Mouse (Mus musculus) right cerebral cortex, postnatal 4 days (tissue): Measurements from ENCODE around the gene Abcb7.

Experiments used
- DNase-seq: peaks from one replicate; pipeline ENCODE4 v3.0.0-alpha.2; 2022

Abcb7 gene

DNA sequence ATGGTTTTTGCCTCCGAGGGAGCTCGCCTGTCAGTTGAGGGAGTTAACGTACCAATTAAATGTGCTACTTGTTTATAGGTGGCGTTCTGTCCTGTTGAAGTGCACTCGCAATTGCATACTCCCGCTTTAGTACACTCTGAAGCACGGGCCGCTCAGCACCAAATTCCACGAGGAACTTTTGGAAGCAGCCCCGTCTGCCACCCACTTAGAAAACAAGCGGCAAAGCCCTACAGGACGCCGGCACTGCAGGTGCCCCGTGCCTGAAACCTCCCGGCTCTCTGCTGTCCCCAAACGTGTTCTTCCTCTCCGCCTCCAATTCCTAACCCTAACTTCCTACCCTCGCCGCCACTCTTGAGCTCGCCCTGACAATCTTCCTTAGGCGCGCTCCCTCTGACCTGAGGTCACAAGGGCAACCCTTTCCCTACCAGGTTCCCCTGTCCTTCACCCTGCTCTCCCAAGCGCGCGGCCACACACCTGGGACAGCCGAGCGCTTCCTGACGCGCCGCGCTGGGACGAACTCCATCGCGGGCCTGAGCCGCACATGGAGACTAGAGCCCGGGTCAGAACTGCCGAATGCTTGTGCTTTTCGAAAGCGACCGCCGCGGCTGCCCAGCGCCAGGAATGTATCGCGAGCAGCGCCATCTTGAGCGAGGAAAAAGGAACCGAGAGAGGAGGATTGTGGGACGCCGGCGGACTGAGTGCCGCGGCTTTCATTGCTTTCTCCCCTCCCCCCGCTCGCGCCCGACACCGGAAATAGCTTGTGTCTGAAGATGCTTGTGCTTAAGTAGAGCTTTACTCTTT, at the start of gene Abcb7:
Abcb7 (minus strand) TSS at position 674 of the 801 bp plus-strand sequence.
- peak; percentile 87 for DNase-seq

DNA sequence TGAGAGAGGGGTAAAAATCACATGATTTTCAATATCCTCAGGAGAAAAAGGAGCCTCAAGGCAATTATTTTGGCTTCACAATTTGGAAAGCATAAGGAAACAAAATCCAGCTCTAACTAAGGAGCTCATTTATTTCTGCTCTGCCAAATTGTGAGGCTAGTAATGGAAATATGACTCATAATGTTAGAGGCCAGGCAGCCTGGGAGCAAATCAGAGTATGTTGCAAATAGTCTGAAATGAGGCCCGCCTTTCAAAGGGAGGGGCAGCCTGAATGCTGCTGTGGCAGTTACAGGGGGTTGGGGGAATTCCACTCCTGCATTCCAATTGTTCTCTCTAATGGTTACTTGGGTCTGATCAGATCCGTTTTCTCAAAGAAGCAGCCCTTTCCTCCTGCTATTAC, 48.1 kb upstream of the Abcb7 start:
- no peak for DNase-seq

DNA sequence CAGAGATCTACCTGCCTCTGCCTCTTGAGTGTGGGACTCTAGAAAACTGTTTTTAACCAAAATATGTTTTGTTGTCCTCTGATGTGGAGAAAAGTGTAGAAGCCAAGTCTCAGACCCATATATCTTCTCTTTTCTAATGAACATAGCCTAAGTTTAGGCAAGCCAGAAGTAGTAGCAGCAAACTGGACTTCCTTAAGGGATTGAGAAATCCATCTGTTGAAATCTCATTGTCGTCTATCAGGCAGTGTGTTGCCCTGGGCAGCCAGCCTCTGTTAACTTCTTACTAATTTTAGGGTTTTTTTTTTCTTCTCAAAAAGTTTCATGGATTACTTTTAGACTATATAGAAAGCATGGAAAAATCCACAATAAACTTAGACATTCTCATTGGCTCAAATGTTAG, 38.8 kb upstream of the Abcb7 start:
- DNase-seq: no peak

DNA sequence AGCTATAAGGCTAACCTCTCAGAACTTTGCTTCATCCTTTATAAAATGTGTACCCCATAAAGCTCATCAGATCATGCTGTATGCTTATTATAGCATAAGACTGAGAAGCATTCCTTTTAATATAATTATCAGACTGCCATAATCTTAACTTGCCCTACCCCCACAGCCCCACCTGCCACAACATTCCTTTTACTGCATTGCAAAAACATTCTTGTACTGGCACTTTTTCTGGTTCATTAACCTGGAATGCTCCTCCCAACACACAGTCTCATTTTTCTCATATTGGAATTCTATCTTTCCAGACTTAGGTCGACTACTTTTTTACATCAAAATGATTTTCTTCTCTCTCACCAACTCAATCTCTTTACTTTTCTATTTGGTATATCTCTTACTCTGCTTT, 19.8 kb upstream of the Abcb7 start:
- DNase-seq: no peak

DNA sequence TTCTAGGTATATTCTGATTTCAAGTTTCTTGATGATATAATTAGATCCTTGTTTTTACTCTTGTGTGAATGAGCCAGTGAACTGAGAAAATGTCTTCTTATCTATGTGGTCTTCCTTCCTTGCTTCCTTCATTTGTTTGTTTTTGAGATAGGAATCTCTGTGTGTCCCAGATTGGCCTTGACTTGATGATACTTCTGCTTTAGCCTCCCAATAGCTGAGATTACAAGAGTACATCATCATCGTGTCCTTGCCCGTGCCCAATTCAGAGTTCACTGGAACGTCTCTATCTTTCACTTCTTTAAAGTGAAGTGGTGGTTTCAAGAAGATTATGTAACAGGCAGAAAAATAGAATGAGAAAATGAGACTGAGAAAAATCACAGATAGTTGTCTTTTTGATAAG, 14.5 kb upstream of the Abcb7 start:
- DNase-seq: no peak

DNA sequence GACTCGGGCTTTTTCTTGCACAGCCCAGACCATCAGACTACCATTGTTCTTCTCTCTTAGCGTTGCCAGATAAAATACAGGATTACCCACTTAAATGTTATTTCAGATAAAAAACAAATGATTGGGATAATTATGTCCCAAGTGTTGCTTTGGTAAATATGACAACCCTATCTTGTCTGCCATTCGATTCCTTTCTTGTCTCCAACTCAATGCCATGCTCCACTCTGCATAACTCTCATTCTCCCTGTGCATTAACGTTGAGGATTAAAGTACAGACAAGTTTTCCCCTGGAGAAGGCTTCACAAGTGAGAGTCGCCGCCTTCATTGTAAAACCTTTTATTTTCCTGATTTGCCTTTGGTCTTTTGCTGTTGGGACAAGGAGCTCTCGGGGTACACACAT, 339 bp upstream of the Abcb7 start:
- no peak for DNase-seq

DNA sequence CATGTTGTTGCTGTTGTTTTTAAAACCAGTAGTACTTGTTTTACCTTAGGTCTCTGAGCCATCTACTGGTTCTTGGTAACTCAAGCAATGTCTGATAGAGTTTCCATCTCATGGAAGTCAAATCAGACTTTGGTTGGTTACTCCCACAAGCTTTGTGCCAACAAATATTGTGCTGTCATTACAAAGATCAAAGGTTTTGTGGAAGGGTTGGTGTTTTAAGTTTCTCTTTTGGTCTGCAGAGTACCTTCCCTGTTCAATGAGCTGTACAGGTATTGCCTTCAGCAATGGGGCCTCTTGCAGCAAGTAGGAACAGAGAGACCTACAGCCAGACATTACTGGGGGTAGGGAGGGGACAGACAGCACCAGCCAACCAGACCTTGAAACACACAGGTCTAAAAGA, 5.5 kb downstream of the Abcb7 start:
- no peak for DNase-seq

DNA sequence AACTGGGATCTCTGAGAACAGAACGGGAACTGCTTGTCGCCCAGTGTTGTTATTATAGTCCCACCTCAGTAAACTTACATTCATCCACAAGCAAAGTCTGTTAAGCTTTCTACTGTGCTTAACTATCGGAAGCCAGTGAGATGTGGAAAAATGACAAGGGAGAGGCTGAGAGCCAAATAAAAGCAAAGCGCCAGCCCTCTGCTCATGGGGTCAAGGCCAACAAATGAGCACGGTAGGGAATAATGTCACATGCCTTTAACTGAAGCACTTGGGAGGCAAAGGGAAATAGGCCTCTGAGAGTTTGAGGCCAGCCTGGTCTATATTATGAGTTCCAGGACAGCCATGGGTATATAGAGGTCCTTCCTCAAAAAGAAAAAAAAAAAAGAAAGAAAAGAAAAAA, 11.2 kb downstream of the Abcb7 start:
- DNase-seq: no peak

DNA sequence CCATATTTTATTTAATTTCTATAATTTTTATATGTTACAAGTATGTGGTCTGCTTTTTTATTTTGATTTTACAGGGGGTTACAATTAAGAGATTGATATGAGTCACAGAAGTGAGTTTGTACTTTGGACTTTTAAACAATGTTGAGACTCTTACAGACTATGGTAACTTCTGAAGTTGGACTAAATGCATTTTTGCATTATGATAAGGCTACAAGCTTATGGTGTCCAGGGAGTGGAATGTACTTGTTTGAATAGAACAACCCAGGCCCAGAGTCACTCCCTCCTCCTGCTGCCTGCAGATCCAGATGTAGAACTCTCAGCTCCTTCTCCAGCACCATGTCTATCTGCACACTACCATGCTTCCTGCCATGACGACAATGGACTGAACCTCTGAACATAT, 12.5 kb downstream of the Abcb7 start:
- no peak for DNase-seq

DNA sequence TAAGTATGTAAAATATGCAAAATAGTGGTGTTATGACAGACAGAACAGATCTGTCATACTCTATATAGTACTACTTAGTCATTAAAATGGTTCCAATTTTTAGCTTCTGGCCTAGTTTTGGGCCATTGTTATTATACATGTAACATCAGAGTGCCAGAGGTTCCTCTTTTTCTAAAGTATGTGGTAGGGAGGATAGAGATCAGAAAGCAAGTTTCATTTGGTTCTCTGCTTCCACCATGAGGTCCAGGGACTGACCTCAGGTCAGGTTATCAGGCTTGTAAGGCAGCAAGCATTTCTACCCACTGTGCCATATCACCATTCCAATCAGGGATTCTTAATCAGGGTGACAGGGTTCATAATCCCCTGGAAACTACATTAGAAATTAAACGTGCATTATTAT, 16.1 kb downstream of the Abcb7 start:
- DNase-seq: no peak

DNA sequence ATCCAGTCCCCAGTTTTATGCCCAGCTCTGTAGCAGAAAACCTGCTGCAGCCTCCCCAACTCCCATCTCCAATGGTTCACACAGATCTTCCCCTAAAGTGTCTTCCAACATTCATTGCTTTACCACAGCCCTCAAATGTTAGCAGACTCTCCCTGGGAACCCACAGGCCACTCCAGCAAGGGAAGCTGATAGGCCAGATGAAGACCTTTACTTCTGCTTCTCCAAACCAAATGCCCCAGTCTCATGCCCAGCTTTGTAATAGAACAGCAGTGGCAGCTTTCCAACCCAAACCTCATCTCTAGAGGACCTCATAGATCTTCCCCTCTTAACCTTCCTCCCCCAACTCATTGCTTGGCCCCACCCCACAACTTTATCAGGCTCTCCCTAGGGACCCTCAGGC, 54.0 kb downstream of the Abcb7 start:
- DNase-seq: no peak

DNA sequence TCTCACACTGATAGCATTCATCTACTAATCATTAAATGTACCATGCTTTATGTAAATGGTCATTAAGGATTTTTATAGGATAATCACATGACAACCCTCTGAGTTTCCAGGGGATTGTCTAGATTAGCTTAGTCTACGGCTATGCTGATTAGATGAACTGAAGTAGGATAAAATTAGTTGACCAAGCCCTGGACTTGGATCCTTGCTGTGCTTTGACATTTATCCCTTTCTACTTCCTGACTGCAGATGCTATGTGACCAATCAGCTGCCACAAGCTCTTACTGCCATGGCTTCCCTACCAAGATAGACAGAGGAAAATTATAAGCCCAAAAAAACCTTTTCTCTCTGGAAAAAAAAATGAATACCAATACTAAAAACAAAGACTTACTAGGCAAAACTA, 57.8 kb downstream of the Abcb7 start:
- no peak for DNase-seq

DNA sequence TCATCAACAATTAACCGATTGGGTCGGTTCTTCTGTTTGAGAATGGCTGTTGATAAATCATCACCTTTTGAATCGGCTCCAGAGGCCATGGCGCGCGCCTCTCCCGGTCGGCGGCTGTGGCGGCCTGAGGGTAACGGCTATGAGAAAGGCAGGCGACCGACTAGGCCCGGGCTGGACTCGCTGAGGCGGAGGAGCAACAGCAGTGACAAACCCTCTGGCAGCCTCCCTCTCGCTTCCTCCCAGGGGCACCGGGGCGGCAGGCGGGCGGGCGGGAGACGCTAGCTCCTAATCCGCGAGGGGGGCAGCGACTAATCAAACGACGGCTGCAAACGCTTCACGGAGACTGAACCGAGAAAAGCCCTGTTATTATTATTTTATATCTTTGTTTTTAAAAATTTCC, 65.5 kb downstream of the Abcb7 start:
- DNase-seq: peak; percentile 7

DNA sequence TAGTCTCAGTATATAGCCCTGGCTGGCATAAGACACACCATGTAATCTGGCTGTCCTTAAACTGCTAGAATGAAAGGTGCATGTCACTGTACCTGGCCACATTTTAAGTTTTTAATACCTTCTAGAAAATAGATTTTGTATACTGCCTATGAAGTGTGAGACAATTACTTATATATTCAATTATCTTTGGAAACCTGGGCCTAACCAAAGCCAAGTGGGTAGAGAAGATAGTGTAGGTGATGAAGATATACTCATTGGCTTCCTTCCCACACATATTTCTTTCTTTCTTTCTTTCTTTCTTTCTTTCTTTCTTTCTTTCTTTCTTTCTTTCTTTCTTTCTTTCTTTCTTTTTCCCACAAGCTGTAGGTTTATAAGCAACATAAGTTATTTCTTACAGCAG, 121.9 kb downstream of the Abcb7 start:
- DNase-seq: no peak

DNA sequence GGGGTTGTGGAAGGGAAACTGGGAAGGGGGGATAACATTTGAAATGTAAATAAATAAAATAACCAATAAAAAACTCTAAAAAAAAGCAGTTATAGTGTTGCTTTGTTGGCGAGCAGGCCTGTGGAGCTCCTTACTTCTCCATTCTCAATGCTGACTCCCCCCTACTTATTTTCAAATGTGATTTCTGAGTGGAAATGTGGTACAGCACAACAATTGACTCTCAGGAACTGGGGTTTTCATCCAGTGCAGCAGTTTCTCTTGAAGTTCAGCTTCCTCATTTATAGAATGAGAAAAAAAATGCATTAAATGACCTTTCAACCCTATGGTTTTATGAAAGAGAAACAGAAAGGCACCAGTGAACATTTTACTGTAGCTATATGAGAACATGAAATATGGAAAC, 133.8 kb downstream of the Abcb7 start:
- DNase-seq: no peak

DNA sequence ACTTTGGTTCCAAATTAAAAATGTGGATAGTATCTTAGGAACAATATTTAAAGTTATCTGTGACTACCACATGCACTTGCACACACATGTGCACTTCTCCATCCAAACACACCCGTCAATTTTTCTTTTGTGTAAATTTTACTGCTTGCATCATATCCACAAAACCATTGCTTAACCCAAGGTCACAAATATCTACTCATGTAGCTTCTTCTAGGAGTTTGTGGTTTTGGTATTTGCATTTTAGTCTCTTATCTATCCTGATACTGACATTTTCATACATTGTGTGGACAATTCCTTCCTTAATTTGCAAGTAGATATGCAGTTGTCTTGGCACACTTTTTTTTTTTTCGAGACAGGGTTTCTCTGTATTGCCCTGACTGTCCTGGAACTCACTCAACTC, 149.3 kb downstream of the Abcb7 start:
- no peak for DNase-seq

DNA sequence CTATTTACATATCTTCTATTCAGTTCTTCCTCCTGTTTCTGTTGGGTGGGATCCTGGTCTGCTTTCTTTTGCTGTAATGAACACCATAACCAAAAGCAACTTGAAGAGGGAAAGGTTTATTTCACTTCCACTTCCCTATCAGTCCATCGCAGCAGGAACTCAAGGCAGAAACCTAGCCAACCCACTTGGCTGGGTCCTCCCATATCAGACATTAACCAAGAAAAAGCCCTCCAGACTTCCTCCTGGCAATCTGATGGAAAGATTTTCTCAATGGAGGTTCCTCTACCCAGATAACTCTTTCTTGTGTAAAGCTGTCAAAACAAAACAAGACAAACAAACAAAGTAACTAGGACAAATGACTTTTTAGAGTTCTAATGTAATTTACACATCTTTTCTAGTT, 151.2 kb downstream of the Abcb7 start:
- DNase-seq: no peak

DNA sequence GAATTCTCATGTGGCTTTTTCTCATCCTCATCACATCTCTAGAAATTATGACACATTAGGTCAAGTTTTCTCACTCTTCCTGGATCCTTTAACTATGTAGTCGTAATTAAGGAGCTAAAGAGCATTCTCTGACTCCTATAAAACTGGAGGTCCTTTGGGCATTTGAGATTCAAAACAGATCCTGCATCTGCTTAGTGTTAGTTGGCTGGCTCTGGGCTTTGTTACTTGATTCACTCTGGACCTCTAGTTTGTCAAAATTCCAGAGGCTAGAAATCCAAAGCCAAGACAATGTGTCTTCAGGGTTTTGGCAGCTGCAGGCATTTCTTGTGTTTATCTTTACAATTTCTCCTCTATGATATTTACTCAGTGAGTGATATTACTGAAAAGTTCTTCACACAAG, 157.1 kb downstream of the Abcb7 start:
- DNase-seq: no peak
